Mouse (Mus musculus) bone marrow macrophage, adult 2 months (primary cell): ENCODE results near the gene AI481877.

Experiments
- CTCF ChIP-seq: IDR thresholded peaks from 2 replicates; pipeline ENCODE4 v1.5.1; 2012; ENCODE audit warnings: low read depth, mild to moderate bottlenecking, low read length, moderate library complexity
- POLR2A ChIP-seq: IDR thresholded peaks from 2 replicates; pipeline ENCODE4 v1.6.1; 2012; ENCODE audit warnings: mild to moderate bottlenecking, low read depth, low read length, borderline replicate concordance

GRCm38 (mm10) chr4:59057929-59058328 is 80.9 kb downstream of the AI481877 start:
- TF ChIP-seq CTCF (no peak), POLR2A (no peak)
